Mouse (Mus musculus) midbrain, embryonic 11.5 days (tissue): Measurements from ENCODE around the gene Sec24c. TPM values are rescaled to one million over a fixed set of nuclear protein-coding genes. Genes with fewer than 3 reads are reported as not detected.

Experiments used
- ATAC-seq: fragments of 200-750 bp; cut with Nextera tagmentation; 2 replicates; pipeline ENCODE4 v1.8.0; 2017; ENCODE audit warnings: moderate TSS enrichment, moderate library complexity; ENCODE audit not compliant: low FRiP score
- DNase-seq: peaks from one replicate; pipeline ENCODE4 v3.0.0; 2015; ENCODE audit warnings: low spot score; ENCODE audit errors: missing footprints
- H3K27ac ChIP-seq: fragments of 300-500 bp; sonication (generic); 2 replicates; pipeline ENCODE4 v1.5.1; 2014; ENCODE audit warnings: low read depth, low read length
- H3K27me3 ChIP-seq: fragments of 300-500 bp; sonication (generic); 2 replicates; pipeline ENCODE4 v1.6.1; 2014; ENCODE audit warnings: mild to moderate bottlenecking, low read length, moderate library complexity, mixed read lengths; ENCODE audit not compliant: control insufficient read depth, insufficient read depth
- H3K36me3 ChIP-seq: fragments of 300-500 bp; sonication (generic); 2 replicates; pipeline ENCODE4 v1.6.1; 2014; ENCODE audit warnings: mild to moderate bottlenecking, low read length, moderate library complexity, mixed read lengths; ENCODE audit not compliant: control insufficient read depth, insufficient read depth
- H3K4me1 ChIP-seq: fragments of 300-500 bp; sonication (generic); 2 replicates; pipeline ENCODE4 v1.6.1; 2014; ENCODE audit warnings: low read length; ENCODE audit not compliant: control insufficient read depth, insufficient read depth
- H3K4me2 ChIP-seq: fragments of 300-500 bp; sonication (generic); 2 replicates; pipeline ENCODE4 v1.6.1; 2014; ENCODE audit warnings: mild to moderate bottlenecking, moderate library complexity
- H3K4me3 ChIP-seq: fragments of 300-500 bp; sonication (generic); 2 replicates; pipeline ENCODE4 v1.5.1; 2014; ENCODE audit warnings: low read depth, low read length
- H3K9ac ChIP-seq: fragments of 300-500 bp; sonication (generic); 2 replicates; pipeline ENCODE4 v1.6.1; 2014; ENCODE audit warnings: low read length
- H3K9me3 ChIP-seq: fragments of 300-500 bp; sonication (generic); 2 replicates; pipeline ENCODE4 v1.6.1; 2016; ENCODE audit warnings: low read length; ENCODE audit not compliant: control insufficient read depth
- WGBS: fragments of 180-500 bp; shearing (Covaris S2); extraction: QIAGEN DNeasy Blood & Tissue Kit; methylation state at CpG from one replicate; pipeline ENCODE4 v1.1.7; 2014; 5-methylcytosine and 5-hydroxymethylcytosine counted together
- microRNA-seq: library from miRNA; unstranded; fragments of <30 nt; microRNA quantifications from one replicate; pipeline ENCODE4, GENCODE M21; 2017
- polyA plus RNA-seq: library from polyadenylated mRNA; unstranded; fragments of >200 nt; fragmentation: Nextera tagmentation; extraction: Ambion mirVana; gene quantifications from 2 replicates; pipeline ENCODE4 v1.2.1, GENCODE M21; 2014

Gene Sec24c
- polyA plus RNA-seq, 1 experiment from 2014 or later, result 74.7 TPM

DNA sequence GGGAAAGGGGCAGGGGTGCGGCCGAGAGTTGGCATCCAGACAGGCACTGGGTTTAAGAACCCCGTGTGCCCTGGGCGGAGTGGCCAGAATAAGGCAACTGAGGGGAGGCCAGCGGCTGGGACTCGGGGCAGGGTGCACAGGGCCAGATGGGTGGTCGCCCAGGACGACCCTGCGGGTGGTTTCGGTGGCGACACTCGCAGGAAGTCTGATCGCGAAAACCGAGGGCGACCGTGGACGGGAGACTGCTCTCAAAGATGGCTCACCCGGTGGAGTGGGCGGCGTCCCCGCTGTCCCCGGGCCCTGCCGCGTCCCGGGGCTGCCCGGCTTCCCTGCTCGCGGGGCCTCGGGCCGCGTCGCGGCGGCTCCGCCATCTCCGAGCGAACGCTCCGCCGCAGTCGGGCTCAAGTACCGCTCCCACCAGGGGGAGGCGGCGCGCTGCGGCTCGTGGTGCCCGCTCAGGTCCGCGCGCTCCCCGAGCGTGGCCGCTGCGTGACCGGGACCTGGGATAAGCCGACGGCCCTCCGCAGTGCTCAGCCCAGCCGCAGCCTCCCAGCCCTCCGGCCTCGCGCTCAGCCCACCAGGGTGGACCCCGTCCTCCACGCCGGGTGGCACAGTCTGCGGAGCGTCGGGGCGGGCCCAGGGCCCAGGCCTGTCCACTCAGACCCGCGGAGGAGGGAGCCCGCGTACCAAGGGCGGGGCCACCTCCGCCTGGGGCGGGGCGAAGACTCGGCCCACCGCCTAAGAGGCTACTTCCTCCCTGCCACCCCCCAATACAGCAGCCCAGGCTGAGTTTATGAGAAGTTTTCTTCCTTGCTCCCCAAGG is 60.1 kb downstream of the Sec24c start, which contains the start of gene Ndst2:
TSS of gene Ndst2 (minus strand) at position 611 of the 823 bp plus-strand sequence.
- peak within 1 kb of the TSS; percentile 84 for H3K4me3 ChIP-seq
- no peaks in the 10 kb centered on the region for H3K27me3 ChIP-seq
- peak within 1 kb of the TSS; percentile 65 for H3K27ac ChIP-seq
- H3K36me3 ChIP-seq, result peaks cover 10% of the 10 kb centered on the region
- ATAC-seq (peak; percentile 98), DNase-seq (peak; percentile 99)
- peaks cover 7% of the 10 kb centered on the region for H3K4me1 ChIP-seq
- H3K4me2 ChIP-seq, result peak within 1 kb of the TSS; percentile 91
- peak within 1 kb of the TSS; percentile 93 for H3K9ac ChIP-seq
- under 1% methylated on average over 77 of the region's 81 CpGs for WGBS
- H3K9me3 ChIP-seq, result no peaks in the 10 kb centered on the region

DNA sequence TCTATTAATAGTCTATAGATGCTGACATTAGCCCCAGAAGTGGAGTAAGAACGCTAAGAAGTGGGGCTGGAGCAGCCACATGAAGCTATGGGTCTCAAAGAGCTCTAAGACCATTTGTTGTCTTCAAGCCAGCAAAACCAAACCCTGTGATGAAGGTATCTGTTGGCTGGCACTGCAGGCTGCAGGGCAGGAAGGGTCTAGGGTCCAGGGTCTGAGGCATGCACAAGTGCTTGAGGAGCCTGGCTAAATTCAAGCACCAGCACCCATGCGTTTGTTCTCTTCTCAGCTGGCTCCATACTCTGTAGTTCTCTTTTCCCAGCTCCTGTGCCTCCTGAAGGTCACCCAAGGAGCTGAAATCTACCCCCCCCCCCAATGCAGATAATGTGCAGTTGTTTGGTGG is 60.9 kb downstream of the Sec24c start:
- H3K27me3 ChIP-seq, result no peaks in the 10 kb centered on the region
- ATAC-seq, result no peak
- no peak overlapping the region for H3K4me2 ChIP-seq
- peaks cover 10% of the 10 kb centered on the region for H3K36me3 ChIP-seq
- DNase-seq, result no peak
- no peaks in the 10 kb centered on the region for H3K9me3 ChIP-seq
- 65% methylated on average over 2 of the region's 2 CpGs for WGBS
- no peak overlapping the region; the same call in 1 of the 2 replicates for H3K4me3 ChIP-seq
- H3K4me1 ChIP-seq, result peaks cover 7% of the 10 kb centered on the region
- no peak overlapping the region for H3K9ac ChIP-seq
- H3K27ac ChIP-seq, result no peak overlapping the region

DNA sequence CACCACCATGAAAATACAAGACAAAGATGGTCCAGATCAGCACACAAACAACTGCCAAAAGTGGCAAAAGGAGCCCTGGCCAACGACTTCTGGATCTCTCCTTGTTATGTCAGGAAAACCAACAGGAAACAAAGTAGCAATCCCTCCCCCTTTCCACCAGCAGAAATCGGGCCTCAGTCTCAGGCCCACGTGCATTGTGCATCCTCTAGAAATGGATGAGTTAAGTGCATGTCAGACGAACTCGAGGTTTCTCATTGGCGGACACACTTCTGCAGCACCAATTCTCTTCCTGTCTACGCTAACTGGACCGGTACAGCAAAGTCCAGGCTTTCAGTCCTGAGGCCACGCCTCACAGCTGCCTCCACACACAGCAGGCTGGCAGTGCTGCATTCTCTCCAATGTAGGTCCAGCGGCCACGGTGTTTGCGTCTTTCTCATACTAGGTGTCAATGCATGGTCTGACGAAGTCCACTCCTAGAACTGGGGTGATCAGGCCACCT is 61.8 kb downstream of the Sec24c start:
- H3K9ac ChIP-seq, result no peak overlapping the region
- WGBS, result 90% methylated on average over 13 of the region's 13 CpGs

DNA sequence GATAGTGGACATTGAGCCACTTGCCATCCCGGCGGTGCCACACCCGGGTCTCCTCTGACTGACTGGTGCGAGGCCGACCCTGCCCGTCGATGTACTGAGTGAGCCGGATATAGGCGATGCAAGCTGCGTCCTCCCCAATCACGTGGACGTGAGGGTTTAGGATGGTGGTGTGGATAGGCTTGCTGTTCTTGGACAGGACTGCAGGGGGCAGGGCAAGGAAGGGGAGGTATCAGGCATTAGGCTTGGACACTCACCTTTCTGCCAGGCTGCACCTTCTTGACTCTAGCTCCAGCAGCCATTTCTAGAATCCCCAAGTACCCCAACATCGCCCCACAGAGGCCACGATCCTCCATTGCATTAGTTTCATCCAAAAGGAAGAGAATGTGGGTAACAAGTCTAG is 63.2 kb downstream of the Sec24c start:
- Histone ChIP-seq H3K4me1 (peaks cover 7% of the 10 kb centered on the region), H3K27ac (no peak overlapping the region), H3K9ac (no peak overlapping the region), H3K9me3 (no peaks in the 10 kb centered on the region), H3K36me3 (peaks cover 10% of the 10 kb centered on the region), H3K4me3 (no peak overlapping the region), H3K27me3 (no peaks in the 10 kb centered on the region), H3K4me2 (no peak overlapping the region)
- peak; percentile 89 for DNase-seq
- no peak for ATAC-seq
- WGBS, result 49% methylated on average over 14 of the region's 14 CpGs

More for the DNA sequence above, 61.8 kb downstream of the Sec24c start:
- no peak overlapping the region for H3K27ac ChIP-seq
- no peak for DNase-seq
- H3K27me3 ChIP-seq, result no peaks in the 10 kb centered on the region
- no peak overlapping the region for H3K4me3 ChIP-seq
- ATAC-seq, result no peak
- no peaks in the 10 kb centered on the region for H3K9me3 ChIP-seq
- peaks cover 7% of the 10 kb centered on the region for H3K4me1 ChIP-seq
- H3K36me3 ChIP-seq, result peaks cover 10% of the 10 kb centered on the region
- no peak overlapping the region for H3K4me2 ChIP-seq

DNA sequence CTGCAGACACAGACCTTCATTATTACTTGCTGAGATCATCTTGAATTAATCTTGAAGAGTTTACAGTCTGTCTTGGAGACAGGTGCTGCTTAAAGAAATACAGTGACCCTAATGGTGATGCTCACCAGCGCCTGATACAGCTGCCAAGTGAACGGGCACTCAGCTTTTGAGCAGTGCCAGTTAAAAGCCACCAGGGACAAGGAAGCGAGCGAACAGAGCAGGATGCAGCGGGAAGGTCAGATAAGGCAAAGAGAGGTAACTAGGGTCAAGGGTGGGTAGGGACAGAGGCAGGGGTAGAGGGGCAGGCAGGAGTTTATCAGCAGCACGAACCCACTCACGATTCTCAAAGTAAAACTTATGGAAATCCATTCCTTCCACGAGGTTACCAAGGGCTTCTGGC is 64.4 kb downstream of the Sec24c start:
- H3K27me3 ChIP-seq, result no peaks in the 10 kb centered on the region
- peaks cover 10% of the 10 kb centered on the region for H3K36me3 ChIP-seq
- H3K9ac ChIP-seq, result no peak overlapping the region
- no peak for DNase-seq
- no peaks in the 10 kb centered on the region for H3K9me3 ChIP-seq
- H3K4me3 ChIP-seq, result no peak overlapping the region
- 88% methylated on average over 8 of the region's 8 CpGs for WGBS
- no peak overlapping the region for H3K4me2 ChIP-seq
- peaks cover 2% of the 10 kb centered on the region for H3K4me1 ChIP-seq
- no peak overlapping the region for H3K27ac ChIP-seq
- no peak for ATAC-seq

DNA sequence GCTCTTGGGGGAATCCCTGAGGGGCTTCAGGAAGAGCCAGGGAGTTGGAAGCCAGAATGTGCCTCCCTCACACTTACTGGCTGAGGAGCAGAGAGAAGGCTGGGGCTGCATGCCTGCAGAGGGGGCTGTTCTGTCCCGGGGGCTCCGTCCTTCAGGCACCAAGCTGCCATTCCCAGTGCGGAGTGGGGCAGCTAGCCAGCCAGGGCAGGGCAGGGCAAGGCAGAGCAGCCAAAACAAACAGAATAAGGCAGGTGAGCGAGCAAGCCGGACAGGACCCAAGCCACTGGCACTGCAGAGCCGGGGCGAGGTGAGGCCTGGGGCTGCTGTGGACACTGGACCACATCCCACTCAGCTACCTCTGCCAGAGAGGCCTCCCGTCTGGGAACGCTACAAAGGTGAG is 67.2 kb downstream of the Sec24c start:
- no peak for ATAC-seq
- H3K9me3 ChIP-seq, result no peaks in the 10 kb centered on the region
- no peak overlapping the region for H3K9ac ChIP-seq
- no peak overlapping the region for H3K4me3 ChIP-seq
- no peak overlapping the region for H3K4me2 ChIP-seq
- H3K4me1 ChIP-seq, result no peaks in the 10 kb centered on the region
- H3K27me3 ChIP-seq, result no peaks in the 10 kb centered on the region
- H3K36me3 ChIP-seq, result peaks cover 10% of the 10 kb centered on the region
- DNase-seq, result no peak
- H3K27ac ChIP-seq, result no peak overlapping the region
- WGBS, result 92% methylated on average over 9 of the region's 9 CpGs

DNA sequence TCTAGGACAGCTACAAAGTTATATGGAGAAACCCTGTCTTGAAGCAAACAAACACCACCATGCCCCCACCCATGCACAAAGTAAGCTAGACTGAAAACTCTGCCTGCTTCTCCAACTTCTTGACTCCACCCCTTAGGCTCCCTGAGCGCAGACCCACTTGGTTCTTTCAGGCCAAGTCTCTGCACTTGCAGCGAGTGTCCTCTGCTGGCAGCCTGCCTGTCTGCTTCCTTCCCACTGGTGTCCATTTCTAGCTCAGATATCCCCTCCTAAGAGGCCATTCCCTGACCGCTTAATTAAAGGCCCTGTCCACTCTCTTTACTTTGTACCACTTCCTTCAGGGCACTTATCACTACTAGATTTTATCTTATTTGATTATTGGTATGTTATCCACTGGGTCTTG is 69.5 kb downstream of the Sec24c start:
- 82% methylated on average over 3 of the region's 3 CpGs for WGBS
- no peak for ATAC-seq
- Histone ChIP-seq H3K9me3 (no peaks in the 10 kb centered on the region), H3K27me3 (no peaks in the 10 kb centered on the region), H3K4me3 (no peak overlapping the region), H3K9ac (no peak overlapping the region), H3K4me1 (no peaks in the 10 kb centered on the region), H3K36me3 (peaks cover 5% of the 10 kb centered on the region), H3K27ac (no peak overlapping the region), H3K4me2 (no peak overlapping the region)
- no peak for DNase-seq

Small RNA genes lying within 50 kb of the gene (microRNA-seq; reads per million reads assigned to microRNA genes)
- gene Mir6946, result 1.7 reads per million

Other genes with a start within 250 kb of the Sec24c start
- 0.33 and 0.44 TPM in 2 replicates for gene Cfap70, start 222.1 kb upstream of the Sec24c start, polyA plus RNA-seq
- 11.9 TPM in 2 replicates for gene Anxa7, start 194.2 kb upstream of the Sec24c start, polyA plus RNA-seq
- gene Mss51, start 177.4 kb upstream of the Sec24c start, polyA plus RNA-seq, result 0.83 and 1.1 TPM in 2 replicates
- gene Ppp3cb, start 127.7 kb upstream of the Sec24c start, polyA plus RNA-seq, result 58.4 and 66.2 TPM in 2 replicates
- 14.2 and 14.3 TPM in 2 replicates for gene Usp54, start 33.2 kb upstream of the Sec24c start, polyA plus RNA-seq
- 0.26 TPM in 1 of 2 replicates, not detected in the other for gene Myoz1, start 17.8 kb upstream of the Sec24c start, polyA plus RNA-seq
- gene Synpo2l, start 6.0 kb upstream of the Sec24c start, polyA plus RNA-seq, result 0.14 and 0.22 TPM in 2 replicates
- gene Fut11, start 20.7 kb downstream of the Sec24c start, polyA plus RNA-seq, result 20.7 and 22.0 TPM in 2 replicates
- gene Chchd1, start 28.7 kb downstream of the Sec24c start, polyA plus RNA-seq, result 256 and 258 TPM in 2 replicates
- 19.1 and 22.9 TPM in 2 replicates for gene Zswim8, start 33.2 kb downstream of the Sec24c start, polyA plus RNA-seq
- 22.0 and 23.0 TPM in 2 replicates for gene Ndst2, start 60.3 kb downstream of the Sec24c start, polyA plus RNA-seq
- gene Camk2g, start 119.8 kb downstream of the Sec24c start, polyA plus RNA-seq, result 35.9 and 39.5 TPM in 2 replicates
- gene Plau, start 162.4 kb downstream of the Sec24c start, polyA plus RNA-seq, result 0.22 and 0.40 TPM in 2 replicates